Mouse (Mus musculus) splenic B cell, adult 2 months (primary cell): ENCODE results near the gene Lrrc4.

Experiments
- DNase-seq: peaks from one replicate; pipeline ENCODE4 v3.0.0-alpha.2; 2011; ENCODE audit warnings: low read depth, low spot score
- H3K27me3 ChIP-seq: 2 replicates; pipeline ENCODE4 v1.6.1; 2012; ENCODE audit warnings: mild to moderate bottlenecking, low read length, moderate library complexity, mixed read lengths; ENCODE audit not compliant: control insufficient read depth, poor library complexity, insufficient read depth, severe bottlenecking
- H3K36me3 ChIP-seq: 2 replicates; pipeline ENCODE4 v1.6.1; 2012; ENCODE audit warnings: mild to moderate bottlenecking, low read length, moderate library complexity, mixed read lengths; ENCODE audit not compliant: control insufficient read depth, poor library complexity, insufficient read depth, severe bottlenecking

Gene Lrrc4

GRCm38 (mm10) chr6:28613441-28613840 is 218.1 kb downstream of the Lrrc4 start:
- no peak for DNase-seq
- no peaks in the 10 kb centered on the region for H3K36me3 ChIP-seq
- no peaks in the 10 kb centered on the region for H3K27me3 ChIP-seq
